Mouse (Mus musculus): ENCODE data around the gene Ndufb2. TPM values are rescaled to one million over a fixed set of nuclear protein-coding genes. Genes with fewer than 3 reads are reported as not detected.

The Ndufb2 gene
- 10 to 100 TPM in 25 of 26 experiments, 1 to 10 TPM in 1; 8.8 to 41.2 (median 22.7) TPM for total RNA-seq (2018; cell fraction: chromatin; rRNA removed)
- 10 to 100 TPM; 46.9 to 76.0 (median 58.4) TPM for total RNA-seq (2018; cell fraction: cytosol; rRNA removed)
- 10 to 100 TPM; 10.6 to 32.2 (median 20.0) TPM for total RNA-seq (2018; cell fraction: nucleus; rRNA removed)
- polyA plus RNA-seq (2018) = 19.3 to 95.8 TPM (median 73.1 TPM) in 3 replicates

DNA sequence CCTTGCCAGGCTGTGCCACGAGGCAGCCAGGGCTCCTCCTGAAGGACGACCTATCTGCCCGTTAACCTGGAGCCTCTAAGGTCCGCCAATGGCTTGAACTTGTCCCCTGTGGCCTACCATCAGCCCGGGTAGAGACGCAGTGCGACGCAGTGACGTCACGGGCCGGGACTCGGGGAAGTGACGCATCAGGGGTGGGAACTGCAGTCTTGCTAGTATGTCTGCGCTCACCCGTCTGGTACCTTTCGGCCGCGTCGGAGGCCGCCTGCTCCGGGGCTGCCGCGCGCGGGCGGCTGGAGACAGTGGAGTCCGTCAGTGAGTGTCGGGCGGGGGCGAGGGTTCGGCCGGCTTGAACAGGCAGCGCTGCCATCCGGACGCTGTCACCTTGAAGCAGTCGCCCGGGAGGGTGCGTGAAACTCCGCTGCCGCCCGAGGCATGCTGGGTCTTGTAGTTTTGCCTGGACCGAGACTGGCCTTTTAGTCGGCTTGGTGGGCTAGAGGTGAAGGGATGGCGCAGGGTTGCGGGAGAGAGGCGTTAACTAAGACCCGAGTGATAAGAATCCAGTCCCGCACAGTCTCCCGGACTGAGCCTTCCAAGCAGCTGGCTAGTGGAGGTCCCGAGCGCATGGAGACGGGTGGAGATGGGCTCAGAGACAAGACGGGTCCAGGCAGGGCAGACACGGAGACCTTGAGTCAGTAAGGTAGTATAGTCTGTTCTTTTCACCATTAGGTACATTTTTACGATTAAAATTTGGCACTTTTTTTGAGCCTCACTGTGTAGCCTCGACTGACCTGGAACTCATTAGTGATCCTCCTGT, at the start of gene Ndufb2:
Gene Ndufb2 (plus strand): TSS at position 174 of the 814 bp plus-strand sequence.
- peaks cover 26% of the 10 kb centered on the region; the same call in 1 of the 2 replicates for H3K79me2 ChIP-seq (ENCODE audit: inconsistent target)
- H3K27ac ChIP-seq = peak within 1 kb of the TSS; percentile 50
- H3K4me3 ChIP-seq (ENCODE audit: inconsistent target) = peak within 1 kb of the TSS; percentile 78
- under 1% methylated on average over 55 of the region's 56 CpGs for WGBS (ENCODE audit: missing documents)
- peaks cover 19% of the 10 kb centered on the region for H3K36me3 ChIP-seq (ENCODE audit: inconsistent target)

DNA sequence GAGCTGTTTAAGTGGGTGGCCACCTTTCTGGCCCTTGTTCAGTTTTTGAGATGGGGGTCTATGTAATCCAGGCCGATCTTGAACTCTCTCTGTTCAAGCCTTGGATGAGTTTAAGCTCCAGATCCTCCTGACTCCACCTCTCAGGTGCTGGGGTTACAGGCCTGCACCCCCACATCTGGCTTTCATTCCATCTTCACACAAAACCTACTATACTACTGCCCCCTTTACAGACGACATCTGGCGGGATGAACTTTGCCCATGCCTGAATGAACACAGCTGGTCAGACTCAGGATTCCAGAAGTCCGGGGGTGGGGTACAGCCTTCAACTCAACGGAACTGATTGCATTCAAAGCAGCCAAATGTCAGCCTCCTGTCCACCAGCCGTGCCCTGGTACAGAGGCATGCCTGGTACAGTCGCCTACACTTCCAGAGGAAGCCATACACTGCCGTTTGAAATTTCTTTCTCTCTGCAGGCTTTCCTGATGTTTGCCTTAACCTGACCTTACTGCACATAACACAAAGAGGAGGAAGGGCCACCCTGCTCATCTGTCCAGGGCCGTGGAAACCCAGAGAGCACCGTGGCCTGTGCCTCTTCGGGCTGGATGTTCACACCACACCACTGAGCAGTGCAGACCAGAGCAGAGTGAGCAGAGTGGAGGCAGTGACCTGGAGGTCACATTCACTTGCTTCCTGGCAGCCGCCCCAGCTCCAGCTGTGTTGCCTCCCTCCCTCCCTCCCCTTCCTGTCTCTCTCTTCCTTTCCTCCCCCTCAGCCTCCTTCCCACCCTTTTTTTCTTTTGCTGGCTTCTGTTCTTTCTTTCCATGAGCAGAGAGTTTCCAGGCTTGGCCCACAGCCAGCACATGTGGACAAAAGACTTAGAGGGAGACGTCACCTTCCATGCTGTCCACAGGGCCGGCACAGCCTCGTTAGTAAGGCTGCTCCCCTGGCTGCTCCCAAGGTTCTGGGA, 49.5 kb upstream of the Ndufb2 start:
- Histone ChIP-seq H3K36me3 (ENCODE audit: inconsistent target) (no peaks in the 10 kb centered on the region), H3K4me3 (ENCODE audit: inconsistent target) (no peak overlapping the region), H3K79me2 (ENCODE audit: inconsistent target) (no peaks in the 10 kb centered on the region), H3K27ac (no peak overlapping the region)
- 70% methylated on average over 14 of the region's 15 CpGs for WGBS (ENCODE audit: missing documents)

DNA sequence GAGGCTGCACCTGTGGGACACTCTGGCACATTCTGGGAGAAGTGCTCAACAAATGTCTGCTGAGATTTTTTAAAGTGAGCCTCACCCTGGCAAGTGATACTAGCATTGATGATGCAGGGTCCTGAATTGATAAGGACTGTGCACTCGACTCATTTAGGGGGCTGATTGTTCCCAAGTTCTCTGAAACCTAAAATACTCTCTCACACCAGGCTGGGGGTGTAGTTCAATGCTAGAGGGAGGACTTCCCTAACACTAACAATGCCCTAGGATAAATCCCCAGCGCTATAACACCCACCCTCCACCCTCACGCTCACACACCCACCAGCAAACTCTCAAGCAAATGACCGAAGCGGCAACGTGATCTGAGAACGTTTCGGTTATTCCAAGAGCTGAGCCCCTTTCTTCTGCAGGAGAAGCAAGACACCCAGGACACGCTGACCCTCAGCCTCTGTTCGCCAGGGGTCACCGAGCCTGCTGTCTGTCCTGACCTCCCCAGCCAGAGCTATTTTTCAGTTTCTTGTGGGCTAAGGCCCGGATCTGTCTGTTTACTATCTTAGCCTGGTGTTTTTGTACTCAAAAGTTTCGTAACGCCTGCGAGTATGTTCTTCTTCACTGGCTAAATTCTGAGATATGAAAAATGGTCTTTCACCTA, 48.5 kb upstream of the Ndufb2 start:
- 89% methylated on average over 15 of the region's 15 CpGs for WGBS (ENCODE audit: missing documents)
- Histone ChIP-seq H3K27ac (no peak overlapping the region), H3K36me3 (ENCODE audit: inconsistent target) (no peaks in the 10 kb centered on the region), H3K4me3 (ENCODE audit: inconsistent target) (no peak overlapping the region), H3K79me2 (ENCODE audit: inconsistent target) (no peaks in the 10 kb centered on the region)

DNA sequence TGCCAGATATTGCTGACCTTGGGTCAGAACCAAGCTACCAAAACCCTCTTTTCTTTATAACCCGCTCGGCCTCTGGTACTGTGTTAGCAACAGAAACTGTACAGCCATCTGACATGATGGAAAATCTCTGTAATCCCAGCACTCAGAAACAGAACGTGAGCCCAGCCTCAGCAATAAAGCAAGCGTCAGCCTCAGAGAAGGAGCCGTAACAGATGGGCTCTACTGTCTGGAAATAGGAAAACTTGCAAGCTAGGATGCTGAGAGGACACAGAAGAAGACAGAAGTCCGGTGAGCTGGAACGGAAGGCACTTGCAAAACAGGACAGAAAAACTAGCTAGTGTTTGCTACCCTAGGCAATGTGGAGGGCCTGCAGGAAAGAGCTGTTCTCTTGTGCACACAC, 46.9 kb upstream of the Ndufb2 start:
- Histone ChIP-seq H3K27ac (no peak overlapping the region), H3K36me3 (ENCODE audit: inconsistent target) (no peaks in the 10 kb centered on the region), H3K79me2 (ENCODE audit: inconsistent target) (no peaks in the 10 kb centered on the region), H3K4me3 (ENCODE audit: inconsistent target) (no peak overlapping the region)
- WGBS (ENCODE audit: missing documents) = 100% methylated on average over 7 of the region's 7 CpGs

DNA sequence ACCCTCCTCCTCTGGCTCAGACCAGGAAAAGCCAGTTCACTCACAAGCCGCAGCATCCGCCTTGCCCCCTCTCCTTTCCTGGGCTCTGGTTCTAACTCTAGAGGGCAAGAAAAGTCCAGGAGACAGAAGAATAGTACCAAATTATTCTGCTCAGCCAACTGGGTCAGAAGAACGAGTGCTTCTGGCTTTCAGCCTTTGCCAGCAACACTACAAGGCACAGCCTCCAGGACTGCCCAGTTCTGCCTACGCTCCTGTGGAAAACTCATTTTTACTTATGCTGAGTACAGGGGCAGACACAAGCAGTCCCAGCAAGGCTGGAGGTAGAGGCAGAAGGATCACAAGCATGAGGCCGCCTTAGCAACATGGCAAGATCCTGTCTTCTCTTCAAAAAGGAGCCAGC, 44.3 kb upstream of the Ndufb2 start:
- 94% methylated on average over 5 of the region's 5 CpGs for WGBS (ENCODE audit: missing documents)
- H3K27ac ChIP-seq = no peak overlapping the region
- no peaks in the 10 kb centered on the region for H3K79me2 ChIP-seq (ENCODE audit: inconsistent target)
- no peak overlapping the region for H3K4me3 ChIP-seq (ENCODE audit: inconsistent target)
- no peaks in the 10 kb centered on the region for H3K36me3 ChIP-seq (ENCODE audit: inconsistent target)

DNA sequence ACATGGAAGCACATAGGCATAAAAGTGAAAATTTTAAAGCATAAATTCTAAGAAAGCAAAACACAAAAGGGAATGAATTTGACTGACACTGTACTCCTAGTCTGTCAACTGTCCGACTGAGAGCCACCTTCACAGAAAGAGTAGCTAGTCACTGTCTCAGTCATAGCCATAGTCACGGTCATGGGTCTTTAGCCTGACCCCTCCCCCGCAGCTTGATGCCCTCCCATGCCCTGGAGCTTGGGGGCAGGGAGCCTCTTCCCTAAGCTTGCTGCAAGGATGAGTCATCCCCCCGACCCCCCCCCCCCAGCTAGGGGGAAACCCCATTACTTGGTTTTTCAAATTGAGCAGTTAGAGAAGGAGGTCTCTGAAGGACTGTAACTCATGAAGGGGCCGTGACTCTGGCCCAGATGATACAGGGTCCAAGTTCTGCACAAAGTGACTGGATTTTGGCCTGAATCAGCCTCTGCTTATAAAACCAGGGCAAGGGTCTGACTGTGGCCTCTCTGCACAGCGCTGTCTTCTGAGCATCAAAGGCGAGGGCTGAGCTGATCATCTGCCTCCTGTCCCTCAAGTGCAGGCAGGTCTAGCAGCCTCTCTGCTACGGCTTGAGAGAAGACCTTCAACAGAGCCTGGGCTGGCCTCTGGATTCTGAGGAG, 40.3 kb upstream of the Ndufb2 start:
- Histone ChIP-seq H3K27ac (no peak overlapping the region), H3K4me3 (ENCODE audit: inconsistent target) (no peak overlapping the region), H3K79me2 (ENCODE audit: inconsistent target) (no peaks in the 10 kb centered on the region), H3K36me3 (ENCODE audit: inconsistent target) (no peaks in the 10 kb centered on the region)
- 49% methylated on average over 8 of the region's 8 CpGs for WGBS (ENCODE audit: missing documents)

DNA sequence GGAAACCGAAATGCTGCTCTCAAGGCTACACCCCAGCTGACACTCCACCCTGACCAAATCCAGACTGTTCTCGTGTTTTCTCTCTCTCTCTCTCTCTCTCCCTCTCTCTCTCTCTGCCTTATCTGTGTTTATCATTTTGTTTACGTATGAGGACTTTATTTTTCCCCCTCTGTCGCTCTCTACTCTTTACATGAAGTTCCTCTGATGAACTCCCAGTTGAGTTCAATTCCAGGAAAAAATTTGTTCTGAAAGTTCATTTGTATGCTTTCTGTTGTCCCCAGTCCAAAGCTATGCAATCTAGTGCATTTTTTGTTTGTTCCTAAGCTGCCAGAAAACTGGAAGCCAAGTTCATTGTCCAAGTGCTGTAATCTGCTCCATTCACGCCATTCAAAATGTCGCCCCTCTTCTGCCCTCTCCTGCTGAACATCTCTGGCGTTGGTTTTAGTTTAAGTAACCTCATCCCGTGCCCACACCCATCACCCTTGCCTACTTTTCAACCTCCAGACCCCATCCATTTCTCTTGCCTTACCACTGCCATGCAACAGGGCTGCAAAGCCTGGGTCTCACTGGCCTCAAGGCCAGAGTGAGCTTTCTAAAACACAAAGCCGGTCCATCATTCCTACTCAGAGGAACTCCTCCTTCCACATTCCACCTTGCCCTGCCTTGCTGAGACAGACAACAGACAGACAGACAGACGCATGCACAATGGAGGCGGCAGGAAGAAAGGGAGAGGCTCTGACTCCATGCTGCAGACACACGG, 37.3 kb upstream of the Ndufb2 start:
- WGBS (ENCODE audit: missing documents) = 96% methylated on average over 12 of the region's 12 CpGs
- Histone ChIP-seq H3K36me3 (ENCODE audit: inconsistent target) (no peaks in the 10 kb centered on the region), H3K79me2 (ENCODE audit: inconsistent target) (no peaks in the 10 kb centered on the region), H3K4me3 (ENCODE audit: inconsistent target) (no peak overlapping the region), H3K27ac (no peak overlapping the region)

DNA sequence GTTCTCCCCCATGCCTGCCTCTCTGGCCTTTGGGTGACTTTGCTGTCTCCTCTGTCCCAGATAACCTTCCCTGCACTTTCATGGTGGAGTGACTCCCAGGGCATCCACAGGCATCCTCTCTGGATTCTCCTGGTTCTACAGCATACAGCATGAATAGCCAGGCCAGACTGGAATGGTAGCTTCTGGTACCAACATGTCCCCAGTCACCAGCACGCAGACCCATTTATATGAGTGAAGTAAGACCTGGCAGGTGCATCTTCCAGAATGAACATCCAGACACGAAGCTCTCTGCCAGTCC, 36.8 kb upstream of the Ndufb2 start:
- WGBS (ENCODE audit: missing documents) = 91% methylated on average over 2 of the region's 2 CpGs
- Histone ChIP-seq H3K4me3 (ENCODE audit: inconsistent target) (no peak overlapping the region), H3K27ac (no peak overlapping the region), H3K36me3 (ENCODE audit: inconsistent target) (no peaks in the 10 kb centered on the region), H3K79me2 (ENCODE audit: inconsistent target) (no peaks in the 10 kb centered on the region)

DNA sequence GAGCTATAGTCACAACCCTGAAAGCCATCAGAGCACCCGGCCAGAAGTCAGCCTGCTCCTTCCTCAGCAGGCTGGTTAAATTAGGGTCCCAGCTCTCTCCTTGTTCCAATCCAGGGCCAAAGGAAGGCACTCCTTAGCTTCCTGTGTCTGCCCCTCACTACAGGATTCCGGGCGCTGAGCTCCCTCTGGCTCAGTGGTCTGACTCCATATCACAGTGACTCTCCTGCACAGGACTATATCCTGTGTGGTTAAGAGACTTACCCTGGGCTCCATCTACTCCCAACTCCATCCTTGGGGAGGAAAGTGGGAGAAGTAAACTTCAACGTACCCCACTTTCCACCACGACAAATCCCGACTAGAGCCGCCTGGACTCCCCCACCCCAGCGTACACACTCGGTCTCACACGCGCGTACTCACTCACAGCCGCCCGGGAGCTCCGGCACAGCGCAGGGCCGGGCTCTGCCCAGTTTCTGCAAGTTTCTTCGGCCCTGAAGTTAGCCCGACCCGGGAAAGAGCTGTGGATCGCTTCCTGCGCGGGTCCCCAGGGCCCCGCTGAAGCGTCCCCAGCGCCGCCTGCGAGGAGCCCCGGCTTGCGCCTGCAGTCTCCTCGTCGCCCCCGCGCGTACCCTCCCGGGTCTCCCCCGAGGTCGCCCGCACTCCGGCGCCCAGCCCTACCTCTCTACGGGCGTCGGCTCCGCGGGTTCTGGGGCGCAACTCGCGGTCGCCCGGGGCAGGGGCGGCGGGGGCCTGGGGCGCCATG, 35.3 kb upstream of the Ndufb2 start:
- H3K27ac ChIP-seq = no peak overlapping the region
- WGBS (ENCODE audit: missing documents) = 8% methylated on average over 41 of the region's 54 CpGs
- no peaks in the 10 kb centered on the region for H3K79me2 ChIP-seq (ENCODE audit: inconsistent target)

DNA sequence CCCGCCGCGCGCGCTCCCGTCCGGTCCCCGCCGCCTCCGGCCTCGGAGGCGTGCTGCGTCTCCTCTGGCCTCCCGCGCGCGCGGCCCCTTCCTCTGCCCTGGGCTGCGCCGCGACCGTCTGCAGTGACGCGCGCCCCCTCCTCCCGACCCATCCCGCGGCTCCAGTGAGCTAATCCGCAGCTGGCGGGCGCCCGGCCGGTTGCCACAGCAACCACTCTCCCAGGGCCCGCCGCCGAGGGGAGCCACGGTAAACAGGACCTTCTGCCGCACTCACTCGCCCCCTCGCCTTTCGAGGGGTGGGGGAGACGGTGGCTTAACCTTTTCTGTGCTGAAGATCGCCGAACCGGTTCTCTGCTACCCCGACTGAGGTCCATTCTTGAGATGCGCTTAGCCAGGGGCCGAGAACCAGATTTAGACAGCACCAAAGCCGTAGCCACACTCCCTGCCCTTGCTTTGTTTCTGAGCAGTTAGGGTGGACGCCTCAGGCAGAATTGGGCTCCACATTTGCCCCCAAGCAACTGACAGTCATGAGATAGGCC, 34.6 kb upstream of the Ndufb2 start, which contains the start of gene Dennd2a:
Gene Dennd2a (minus strand): TSS at position 145 of the 539 bp plus-strand sequence.
- Histone ChIP-seq H3K4me3 (ENCODE audit: inconsistent target) (no peak within 1 kb of the TSS; the same call in 1 of the 2 replicates), H3K36me3 (ENCODE audit: inconsistent target) (no peaks in the 10 kb centered on the region), H3K27ac (no peak within 1 kb of the TSS), H3K79me2 (ENCODE audit: inconsistent target) (no peaks in the 10 kb centered on the region)
- 9% methylated on average over 47 of the region's 50 CpGs for WGBS (ENCODE audit: missing documents)

More for the DNA sequence above, 35.3 kb upstream of the Ndufb2 start:
- no peaks in the 10 kb centered on the region for H3K36me3 ChIP-seq (ENCODE audit: inconsistent target)
- no peak overlapping the region for H3K4me3 ChIP-seq (ENCODE audit: inconsistent target)

DNA sequence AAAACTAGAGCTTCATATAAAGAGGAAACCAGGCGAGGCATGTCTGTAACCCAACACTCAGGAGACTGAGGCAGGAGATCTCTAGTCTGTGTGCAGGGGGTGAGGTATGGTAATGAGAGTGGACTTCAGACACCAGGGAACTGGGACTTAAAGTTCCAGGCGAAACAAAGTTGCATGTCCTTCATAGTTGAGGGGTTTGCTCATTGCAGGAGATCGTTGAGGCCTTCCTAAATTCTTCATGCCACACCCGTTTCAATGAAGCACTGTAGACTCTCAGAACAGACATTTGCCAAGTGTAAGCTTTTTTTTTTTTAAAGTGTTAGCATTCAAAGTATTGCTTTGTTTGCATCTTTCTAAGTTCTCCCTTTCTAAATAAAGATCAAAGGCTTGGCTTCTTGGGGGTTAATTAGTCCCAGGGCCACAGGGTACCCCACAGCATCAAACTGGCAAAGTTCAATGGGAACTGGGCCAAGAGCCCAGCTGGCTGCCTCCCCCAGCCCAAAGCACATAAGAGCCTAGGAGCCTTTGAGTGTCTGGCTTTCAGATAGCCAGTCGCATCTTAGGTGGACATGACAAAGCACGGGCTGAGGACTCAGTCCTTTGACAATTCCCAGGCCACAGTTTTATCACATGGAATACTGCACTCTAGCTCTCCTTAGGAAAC, 33.0 kb upstream of the Ndufb2 start:
- H3K4me3 ChIP-seq (ENCODE audit: inconsistent target) = no peak overlapping the region
- H3K36me3 ChIP-seq (ENCODE audit: inconsistent target) = no peaks in the 10 kb centered on the region
- H3K27ac ChIP-seq = no peak overlapping the region
- H3K79me2 ChIP-seq (ENCODE audit: inconsistent target) = no peaks in the 10 kb centered on the region
- 87% methylated on average over 6 of the region's 6 CpGs for WGBS (ENCODE audit: missing documents)
